Mouse (Mus musculus) liver, postnatal 0 days (tissue): ENCODE measurements around the gene Sbf1. TPM values are rescaled to one million over a fixed set of nuclear protein-coding genes. Genes with fewer than 3 reads are reported as not detected.
A peak's percentile ranks its signal among the peaks of the same experiment; 100 is the strongest.

Experiments
- ATAC-seq: fragments of 200-750 bp; cut with Nextera tagmentation; 2 replicates; pipeline ENCODE4 v1.8.0; 2017; ENCODE audit warnings: mild to moderate bottlenecking, moderate library complexity
- DNase-seq: peaks from one replicate; pipeline ENCODE4 v3.0.0-alpha.2; 2016
- H3K27ac ChIP-seq: fragments of 300-500 bp; sonication (generic); 2 replicates; pipeline ENCODE4 v1.5.1; 2014; ENCODE audit warnings: antibody characterized with exemption, moderate library complexity, mild to moderate bottlenecking, low read depth
- H3K27me3 ChIP-seq: fragments of 300-500 bp; sonication (generic); 2 replicates; pipeline ENCODE4 v1.6.1; 2014; ENCODE audit warnings: low read length, control low read depth, mixed read lengths; ENCODE audit not compliant: insufficient read depth
- H3K36me3 ChIP-seq: fragments of 300-500 bp; sonication (generic); replicated peaks from 2 replicates; pipeline ENCODE4 v1.6.1; 2014; ENCODE audit warnings: mild to moderate bottlenecking, control low read depth, low read length, moderate library complexity, mixed read lengths; ENCODE audit not compliant: insufficient read depth
- H3K4me1 ChIP-seq: fragments of 300-500 bp; sonication (generic); 2 replicates; pipeline ENCODE4 v1.6.1; 2014; ENCODE audit warnings: antibody characterized with exemption, mild to moderate bottlenecking, control low read depth; ENCODE audit not compliant: insufficient read depth
- H3K4me2 ChIP-seq: fragments of 300-500 bp; sonication (generic); 2 replicates; pipeline ENCODE4 v1.6.1; 2014; ENCODE audit warnings: low read depth, mild to moderate bottlenecking, low read length, moderate library complexity, mixed read lengths
- H3K4me3 ChIP-seq: fragments of 300-500 bp; sonication (generic); 2 replicates; pipeline ENCODE4 v1.5.1; 2014; ENCODE audit warnings: low read depth, low read length
- H3K9ac ChIP-seq: fragments of 300-500 bp; sonication (generic); replicated peaks from 2 replicates; pipeline ENCODE4 v1.6.1; 2014; ENCODE audit warnings: mild to moderate bottlenecking, moderate library complexity
- H3K9me3 ChIP-seq: fragments of 300-500 bp; sonication (generic); 2 replicates; pipeline ENCODE4 v1.6.1; 2016; ENCODE audit warnings: mild to moderate bottlenecking, control low read depth, low read length, mixed read lengths
- CTCF ChIP-seq: sonication (generic); IDR thresholded peaks from 2 replicates; pipeline ENCODE4 v1.5.1; 2016; ENCODE audit warnings: antibody characterized with exemption, low read depth
- EP300 ChIP-seq: IDR thresholded peaks from 2 replicates; pipeline ENCODE4 v1.6.1; 2016; ENCODE audit warnings: antibody characterized with exemption, low read depth, mild to moderate bottlenecking
- WGBS: fragments of 180-500 bp; shearing (Covaris S2); extraction: QIAGEN DNeasy Blood & Tissue Kit; methylation state at CpG from one replicate; pipeline ENCODE4 v1.1.7; 2014; ENCODE audit not compliant: insufficient replicate concordance; 5-methylcytosine and 5-hydroxymethylcytosine counted together
- polyA plus RNA-seq: library from polyadenylated mRNA; unstranded; fragments of >200 nt; fragmentation: Nextera tagmentation; extraction: Ambion mirVana; gene quantifications from 2 replicates; pipeline ENCODE4 v1.2.1, GENCODE M21; 2015

The Sbf1 gene
- polyA plus RNA-seq: 16.5 and 17.0 TPM in 2 replicates

GRCm38 (mm10) chr15:89315190-89315731, at the start of gene Sbf1:
TSS of gene Sbf1 (minus strand) at chr15:89315311.
- under 1% methylated on average over 37 of the region's 37 CpGs for WGBS
- ATAC-seq (peak; percentile 100), DNase-seq (peak; percentile 99)
- Histone ChIP-seq H3K27me3 (no peaks in the 10 kb centered on the region), H3K9me3 (no peaks in the 10 kb centered on the region), H3K36me3 (no peaks in the 10 kb centered on the region), H3K9ac (peak within 1 kb of the TSS; percentile 86), H3K4me1 (peaks cover 23% of the 10 kb centered on the region), H3K27ac (peak within 1 kb of the TSS; percentile 62), H3K4me3 (peak within 1 kb of the TSS; percentile 80), H3K4me2 (peak within 1 kb of the TSS; percentile 71)
- TF ChIP-seq EP300: peak; percentile 62; the same call in 1 of the 2 replicates
- no peak for TF ChIP-seq CTCF

GRCm38 (mm10) chr15:89363051-89363450, 47.9 kb upstream of the Sbf1 start:
- no peak overlapping the region for H3K9ac ChIP-seq
- TF ChIP-seq CTCF (no peak), EP300 (no peak)
- no peaks in the 10 kb centered on the region for H3K27me3 ChIP-seq
- H3K4me3 ChIP-seq: no peak overlapping the region
- no peaks in the 10 kb centered on the region for H3K9me3 ChIP-seq
- no peaks in the 10 kb centered on the region for H3K4me1 ChIP-seq
- H3K27ac ChIP-seq: no peak overlapping the region
- H3K4me2 ChIP-seq: no peak overlapping the region
- WGBS: 86% methylated on average over 7 of the region's 7 CpGs
- H3K36me3 ChIP-seq: peaks cover 78% of the 10 kb centered on the region
- no peak for ATAC-seq
- DNase-seq: peak; percentile 8

- 67% methylated on average over 3 of the region's 3 CpGs for WGBS
- no peak for ATAC-seq
- H3K9me3 ChIP-seq: no peaks in the 10 kb centered on the region
- H3K4me3 ChIP-seq: no peak overlapping the region
- TF ChIP-seq CTCF (no peak), EP300 (no peak)
- H3K27me3 ChIP-seq: no peaks in the 10 kb centered on the region
- DNase-seq: no peak
- H3K4me1 ChIP-seq: peaks cover 21% of the 10 kb centered on the region
- no peak overlapping the region for H3K27ac ChIP-seq
- H3K4me2 ChIP-seq: no peak overlapping the region; the same call in 1 of the 2 replicates
- H3K9ac ChIP-seq: no peak overlapping the region
- H3K36me3 ChIP-seq: peaks cover 42% of the 10 kb centered on the region
These were observed 43.7 kb upstream of the Sbf1 start for GRCm38 (mm10) chr15:89358784-89359183.

- Histone ChIP-seq H3K9ac (peak overlapping the region; percentile 81), H3K4me1 (peaks cover 21% of the 10 kb centered on the region), H3K9me3 (no peaks in the 10 kb centered on the region), H3K4me2 (peak overlapping the region; percentile 83), H3K27me3 (no peaks in the 10 kb centered on the region), H3K27ac (peak overlapping the region; percentile 84), H3K36me3 (peaks cover 42% of the 10 kb centered on the region), H3K4me3 (peak overlapping the region; percentile 91)
- DNase-seq (peak; percentile 90), ATAC-seq (peak; percentile 57)
- WGBS: under 1% methylated on average over 15 of the region's 15 CpGs
- TF ChIP-seq CTCF (no peak), EP300 (no peak)
These were observed 41.3 kb upstream of the Sbf1 start for GRCm38 (mm10) chr15:89356372-89356771.

- Histone ChIP-seq H3K4me2 (peak within 1 kb of the TSS; percentile 83), H3K27ac (peak within 1 kb of the TSS; percentile 84), H3K36me3 (peaks cover 42% of the 10 kb centered on the region), H3K4me3 (peak within 1 kb of the TSS; percentile 91), H3K27me3 (no peaks in the 10 kb centered on the region), H3K9ac (peak within 1 kb of the TSS; percentile 81), H3K9me3 (no peaks in the 10 kb centered on the region), H3K4me1 (peaks cover 21% of the 10 kb centered on the region)
- ATAC-seq (peak; percentile 94), DNase-seq (peak; percentile 98)
- TF ChIP-seq CTCF: 0 out of 2 replicates have a peak, but pooled peaks have one; percentile 7
- TF ChIP-seq EP300: peak; percentile 71; the same call in 1 of the 2 replicates
- under 1% methylated on average over 64 of the region's 64 CpGs for WGBS
These were observed 40.4 kb upstream of the Sbf1 start, which contains the start of the genes Lmf2 and Ncaph2 for GRCm38 (mm10) chr15:89355241-89356187. TSS of gene Lmf2 (minus strand) at chr15:89355659. TSS of gene Ncaph2 (plus strand) at chr15:89355719.

- DNase-seq (peak; percentile 21), ATAC-seq (no peak)
- Histone ChIP-seq H3K4me1 (peaks cover 21% of the 10 kb centered on the region), H3K36me3 (peaks cover 36% of the 10 kb centered on the region), H3K9me3 (no peaks in the 10 kb centered on the region), H3K4me3 (peak overlapping the region; percentile 91), H3K4me2 (peak overlapping the region; percentile 83), H3K27me3 (no peaks in the 10 kb centered on the region), H3K27ac (no peak overlapping the region), H3K9ac (peak overlapping the region; percentile 81)
- TF ChIP-seq CTCF (no peak), EP300 (no peak)
- WGBS: 76% methylated on average over 7 of the region's 7 CpGs
These were observed 39.3 kb upstream of the Sbf1 start for GRCm38 (mm10) chr15:89354455-89354854.
